18 mouse cellular contexts compared by ENCODE assay signal in genomic region chrX:162257398-162257797, GRCm38 (mm10).
"Had no signal": no experiment of that assay in that cellular context is flagged by ENCODE, and none has a peak within 500 bp of the region (broad histone marks: within the 10 kb centered on the region; RNA-seq: fewer than 3 reads in every experiment).

No protein-coding gene starts in this region.

- H3K36me3 ChIP-seq: midbrain, embryonic 10.5 days; midbrain, embryonic 12.5 days; midbrain, embryonic 15.5 days; neural tube, embryonic 13.5 days; neural tube, embryonic 15.5 days had no signal

- DNase-seq: lung, adult 18-20 months; lung, embryonic 14.5 days; lung, postnatal 10 days; lung, postnatal 4 days; retina, postnatal 1 day; right cerebral cortex, adult 18-20 months; right cerebral cortex, postnatal 25 days; right cerebral cortex, postnatal 4 days; spleen, adult 18-20 months; thymus, adult 18-20 months; thymus, postnatal 14 days; thymus, postnatal 36 days had no signal

- H3K4me1 ChIP-seq: midbrain, embryonic 10.5 days; midbrain, embryonic 12.5 days; midbrain, embryonic 15.5 days; neural tube, embryonic 13.5 days; neural tube, embryonic 15.5 days had no signal

- ATAC-seq: midbrain, embryonic 15.5 days had no signal

- H3K4me3 ChIP-seq: midbrain, embryonic 10.5 days; midbrain, embryonic 12.5 days; midbrain, embryonic 15.5 days; myocyte; neural tube, embryonic 13.5 days; neural tube, embryonic 15.5 days had no signal

- H3K4me2 ChIP-seq: lung, embryonic 14.5 days; midbrain, embryonic 12.5 days; midbrain, embryonic 15.5 days; neural tube, embryonic 13.5 days; neural tube, embryonic 15.5 days had no signal

- H3K27ac ChIP-seq: midbrain, embryonic 10.5 days; midbrain, embryonic 12.5 days; midbrain, embryonic 15.5 days; neural tube, embryonic 13.5 days; neural tube, embryonic 15.5 days had no signal

- H3K9me3 ChIP-seq: midbrain, embryonic 10.5 days; midbrain, embryonic 12.5 days; midbrain, embryonic 15.5 days; neural tube, embryonic 13.5 days; neural tube, embryonic 15.5 days had no signal

- H3K9ac ChIP-seq: lung, embryonic 14.5 days; midbrain, embryonic 12.5 days; midbrain, embryonic 15.5 days; neural tube, embryonic 13.5 days; neural tube, embryonic 15.5 days had no signal
